ENCODE assay signal across 20 mouse cellular contexts in the genomic region with DNA sequence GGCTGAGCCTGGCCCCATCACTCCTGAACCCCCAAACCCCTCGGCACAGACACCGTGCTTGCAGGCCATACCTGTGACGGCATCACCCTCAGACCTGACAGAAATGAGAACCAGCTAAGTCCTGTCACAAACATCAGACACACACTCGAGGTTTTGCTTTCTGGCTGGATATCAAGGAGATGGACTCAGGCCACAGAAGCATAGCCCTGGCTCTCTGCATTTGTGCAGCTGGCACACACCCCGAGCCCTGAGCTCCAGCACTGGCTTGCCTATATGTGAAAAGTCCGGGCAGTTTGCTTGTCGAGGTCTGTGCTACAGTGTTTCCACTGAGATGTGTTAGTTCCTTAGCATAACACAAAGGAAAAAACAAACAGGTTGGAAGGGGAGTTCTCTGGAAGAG. TPM values are rescaled to one million over a fixed set of nuclear protein-coding genes. Genes with fewer than 3 reads are reported as not detected.
DNase-seq lines count a peak whose midpoint lies in the region; ATAC-seq and TF ChIP-seq lines count a peak whose summit lies in the region.
"Had no signal": no experiment of that assay in that cellular context is flagged by ENCODE, and none has a peak within 500 bp of the region (broad histone marks: within the 10 kb centered on the region; RNA-seq: fewer than 3 reads in every experiment).

No protein-coding gene starts in this region.

- DNase-seq in cerebellum, postnatal 10 days = peak; percentile 73 to 76
- DNase-seq in cerebellum, postnatal 25 days = no peak
- DNase-seq in hindbrain, embryonic 10.5 days (ENCODE audit: low spot score) = no peak
- DNase-seq in limb, embryonic 10.5 days (ENCODE audit: low spot score) = no peak
- DNase-seq: adrenal gland, adult 8-10 months; cerebellum, adult 2 months; heart, postnatal 36 days; kidney, adult 8-10 months; kidney, postnatal 10 days; lung, postnatal 4 days; right cerebral cortex, postnatal 4 days; thymus, adult 18-20 months; thymus, postnatal 36 days had no signal

- no peak overlapping the region for H3K4me2 ChIP-seq in hindbrain, embryonic 13.5 days
- no peak overlapping the region for H3K4me2 ChIP-seq in limb, embryonic 12.5 days
- H3K4me2 ChIP-seq: heart, embryonic 15.5 days; neural tube, embryonic 12.5 days had no signal

- H3K9me3 ChIP-seq in hindbrain, embryonic 13.5 days = no peaks in the 10 kb centered on the region
- H3K9me3 ChIP-seq in hindbrain, embryonic 10.5 days = no peaks in the 10 kb centered on the region
- H3K9me3 ChIP-seq in limb, embryonic 12.5 days = no peaks in the 10 kb centered on the region
- H3K9me3 ChIP-seq in limb, embryonic 10.5 days (replicated peaks) = no peaks in the 10 kb centered on the region
- H3K9me3 ChIP-seq: heart, embryonic 15.5 days; midbrain, embryonic 10.5 days; neural tube, embryonic 12.5 days had no signal

- peaks cover 6% of the 10 kb centered on the region for H3K4me1 ChIP-seq in hindbrain, embryonic 13.5 days (replicated peaks)
- peaks cover 35% of the 10 kb centered on the region for H3K4me1 ChIP-seq in hindbrain, embryonic 10.5 days (replicated peaks)
- H3K4me1 ChIP-seq in limb, embryonic 12.5 days (replicated peaks) = peaks cover 12% of the 10 kb centered on the region
- H3K4me1 ChIP-seq in limb, embryonic 10.5 days = peaks cover 30% of the 10 kb centered on the region
- peaks cover 12% of the 10 kb centered on the region for H3K4me1 ChIP-seq in cortical plate, adult 2 months (ENCODE audit: control insufficient read depth, insufficient read depth, low read length)

- 52% methylated on average over 7 of the region's 7 CpGs for WGBS in hindbrain, embryonic 13.5 days
- 47% methylated on average over 7 of the region's 7 CpGs for WGBS in hindbrain, embryonic 10.5 days
- 54% methylated on average over 7 of the region's 7 CpGs for WGBS in limb, embryonic 12.5 days
- 62% methylated on average over 7 of the region's 7 CpGs for WGBS in limb, embryonic 10.5 days

- 0 out of 2 replicates have a peak overlapping the region, but pooled peaks have one; percentile 49 for H3K9ac ChIP-seq in hindbrain, embryonic 13.5 days
- 0 out of 2 replicates have a peak overlapping the region, but pooled peaks have one; percentile 23 for H3K9ac ChIP-seq in limb, embryonic 12.5 days (replicated peaks)
- H3K9ac ChIP-seq: heart, embryonic 15.5 days; neural tube, embryonic 12.5 days had no signal

- H3K4me3 ChIP-seq in hindbrain, embryonic 13.5 days = no peak overlapping the region
- no peak overlapping the region for H3K4me3 ChIP-seq in hindbrain, embryonic 10.5 days
- H3K4me3 ChIP-seq in limb, embryonic 12.5 days (replicated peaks) = no peak overlapping the region
- no peak overlapping the region for H3K4me3 ChIP-seq in limb, embryonic 10.5 days
- no peak overlapping the region for H3K4me3 ChIP-seq in cortical plate, adult 2 months (ENCODE audit: insufficient read depth, low read length)
- H3K4me3 ChIP-seq: heart, embryonic 15.5 days; midbrain, embryonic 10.5 days; neural tube, embryonic 12.5 days had no signal

- no peaks in the 10 kb centered on the region for H3K36me3 ChIP-seq in hindbrain, embryonic 13.5 days
- H3K36me3 ChIP-seq in hindbrain, embryonic 10.5 days = no peaks in the 10 kb centered on the region
- no peaks in the 10 kb centered on the region for H3K36me3 ChIP-seq in limb, embryonic 12.5 days
- H3K36me3 ChIP-seq in limb, embryonic 10.5 days = no peaks in the 10 kb centered on the region
- H3K36me3 ChIP-seq: heart, embryonic 15.5 days; midbrain, embryonic 10.5 days; neural tube, embryonic 12.5 days had no signal

- no peak overlapping the region for H3K27ac ChIP-seq in hindbrain, embryonic 13.5 days
- no peak overlapping the region for H3K27ac ChIP-seq in hindbrain, embryonic 10.5 days
- no peak overlapping the region for H3K27ac ChIP-seq in limb, embryonic 12.5 days
- H3K27ac ChIP-seq in limb, embryonic 10.5 days = no peak overlapping the region
- peak overlapping the region; percentile 58 for H3K27ac ChIP-seq in cortical plate, adult 2 months (ENCODE audit: insufficient read depth, low read length)
- H3K27ac ChIP-seq: heart, embryonic 15.5 days; midbrain, embryonic 10.5 days; neural tube, embryonic 12.5 days had no signal

- H3K27me3 ChIP-seq in hindbrain, embryonic 13.5 days = peaks cover 30% of the 10 kb centered on the region
- H3K27me3 ChIP-seq in hindbrain, embryonic 10.5 days (ENCODE audit: insufficient read depth, poor library complexity, severe bottlenecking) = peaks cover 3% of the 10 kb centered on the region; the same call in 1 of the 2 replicates
- 0 out of 2 replicates have a peak, but pooled peaks cover 6% of the 10 kb centered on the region for H3K27me3 ChIP-seq in limb, embryonic 12.5 days
- H3K27me3 ChIP-seq in limb, embryonic 10.5 days (ENCODE audit: low read depth, poor library complexity, severe bottlenecking) = peaks cover 30% of the 10 kb centered on the region; the same call in 1 of the 2 replicates
- H3K27me3 ChIP-seq: neural tube, embryonic 12.5 days had no signal

- TF ChIP-seq CTCF in cortical plate, adult 2 months (IDR thresholded peaks at IDR 0.05; ENCODE audit: extremely low read depth, insufficient read depth, low read length) = no peak

- no peak for TF ChIP-seq POLR2A in cortical plate, adult 2 months (IDR thresholded peaks at IDR 0.05; ENCODE audit: extremely low read depth, insufficient read depth, low read length)

- ATAC-seq in hindbrain, embryonic 13.5 days (ENCODE audit: low FRiP score) = no peak
- ATAC-seq in limb, embryonic 12.5 days (ENCODE audit: insufficient number of reproducible peaks, insufficient read depth, low FRiP score, low TSS enrichment, low read depth) = no peak
- ATAC-seq: activated CD4-positive, CD25-positive, alpha-beta regulatory T cell, adult 4 months had no signal

RNA-seq across cellular contexts. Expression of gene Chmp6, which starts 5.5 kb away (rescaled TPM):
- polyA plus RNA-seq in hindbrain, embryonic 13.5 days (2015; fragmentation: Nextera tagmentation; extraction: Ambion mirVana) = 100 and 103 TPM in 2 replicates
- 112 and 114 TPM in 2 replicates for polyA plus RNA-seq in hindbrain, embryonic 10.5 days (2016; fragmentation: Nextera tagmentation; extraction: Ambion mirVana)
- 105 and 115 TPM in 2 replicates for polyA plus RNA-seq in limb, embryonic 12.5 days (2016; fragmentation: Nextera tagmentation; extraction: Ambion mirVana)
- polyA plus RNA-seq in limb, embryonic 10.5 days (2016; fragmentation: Nextera tagmentation; extraction: Ambion mirVana) = 123 and 127 TPM in 2 replicates
- 44.2 and 48.1 TPM in 2 replicates for polyA plus RNA-seq in cortical plate, adult 2 months (2012; rRNA removed)

RNA-seq across cellular contexts. Expression of gene Baiap2, which starts 34.9 kb away (rescaled TPM):
- polyA plus RNA-seq in hindbrain, embryonic 13.5 days (2015; fragmentation: Nextera tagmentation; extraction: Ambion mirVana) = 10.0 and 12.3 TPM in 2 replicates
- 9.8 and 11.0 TPM in 2 replicates for polyA plus RNA-seq in hindbrain, embryonic 10.5 days (2016; fragmentation: Nextera tagmentation; extraction: Ambion mirVana)
- 17.0 and 17.5 TPM in 2 replicates for polyA plus RNA-seq in limb, embryonic 12.5 days (2016; fragmentation: Nextera tagmentation; extraction: Ambion mirVana)
- polyA plus RNA-seq in limb, embryonic 10.5 days (2016; fragmentation: Nextera tagmentation; extraction: Ambion mirVana) = 13.3 and 13.8 TPM in 2 replicates
- polyA plus RNA-seq in cortical plate, adult 2 months (2012; rRNA removed) = 234 and 253 TPM in 2 replicates

Comparison
In these comparisons a context has a peak if more than half of its experiments do, and no peak if none do; other contexts are left out.
1. DNase-seq: peak in cerebellum, postnatal 10 days (2 of 2); none in cerebellum, postnatal 25 days (0 of 2), hindbrain, embryonic 10.5 days (single experiment) and limb, embryonic 10.5 days (single experiment).
2. RNA of gene Baiap2, which starts 34.9 kb away (polyA plus RNA-seq): 234 to 253 TPM in cortical plate, adult 2 months; 17.0 to 17.5 TPM in limb, embryonic 12.5 days, 13.3 to 13.8 TPM in limb, embryonic 10.5 days, 9.8 to 11.0 TPM in hindbrain, embryonic 10.5 days and 10.0 to 12.3 TPM in hindbrain, embryonic 13.5 days; every median in the first group is over 10 times any median in the second.